Mouse (Mus musculus): ENCODE data around the gene Vwa8. TPM values are rescaled to one million over a fixed set of nuclear protein-coding genes. Genes with fewer than 3 reads are reported as not detected.

The Vwa8 gene
- polyA plus RNA-seq, 1 experiment from 2014 or later = 8.8 TPM

- ATAC-seq = no peak
- Histone ChIP-seq H3K9ac (replicated peaks; ENCODE audit: low read depth) (no peak overlapping the region), H3K4me2 (replicated peaks; ENCODE audit: low read depth, low read length) (peak overlapping the region; percentile 80), H3K9me3 (ENCODE audit: low read length) (no peaks in the 10 kb centered on the region), H3K27ac (ENCODE audit: low read length) (no peak overlapping the region), H3K36me3 (ENCODE audit: insufficient read depth, low read length) (no peaks in the 10 kb centered on the region), H3K27me3 (replicated peaks; ENCODE audit: insufficient read depth, low read length) (no peaks in the 10 kb centered on the region), H3K4me1 (ENCODE audit: insufficient read depth, low read depth, low read length) (no peaks in the 10 kb centered on the region; the same call in 1 of the 2 replicates), H3K4me3 (ENCODE audit: low read depth, low read length) (no peak overlapping the region)
- DNase-seq (ENCODE audit: low spot score) = peak; percentile 9
- WGBS = 37% methylated on average over 5 of the region's 5 CpGs
- TF ChIP-seq CTCF (IDR thresholded peaks at IDR 0.05) (no peak), EP300 (IDR thresholded peaks at IDR 0.05) (no peak)
These were observed 1.2 kb downstream of the Vwa8 start for GRCm38 (mm10) chr14:78849961-78850578.

GRCm38 (mm10) chr14:78850666-78851065, 1.8 kb downstream of the Vwa8 start:
- Histone ChIP-seq H3K4me1 (ENCODE audit: insufficient read depth, low read depth, low read length) (no peaks in the 10 kb centered on the region; the same call in 1 of the 2 replicates), H3K9me3 (ENCODE audit: low read length) (no peaks in the 10 kb centered on the region), H3K36me3 (ENCODE audit: insufficient read depth, low read length) (no peaks in the 10 kb centered on the region), H3K9ac (replicated peaks; ENCODE audit: low read depth) (no peak overlapping the region), H3K27ac (ENCODE audit: low read length) (no peak overlapping the region), H3K27me3 (replicated peaks; ENCODE audit: insufficient read depth, low read length) (no peaks in the 10 kb centered on the region), H3K4me3 (ENCODE audit: low read depth, low read length) (no peak overlapping the region), H3K4me2 (replicated peaks; ENCODE audit: low read depth, low read length) (no peak overlapping the region)
- ATAC-seq = no peak
- DNase-seq (ENCODE audit: low spot score) = peak; percentile 8
- TF ChIP-seq CTCF (IDR thresholded peaks at IDR 0.05) (no peak), EP300 (IDR thresholded peaks at IDR 0.05) (no peak)
- WGBS = 29% methylated on average over 8 of the region's 8 CpGs

DNA sequence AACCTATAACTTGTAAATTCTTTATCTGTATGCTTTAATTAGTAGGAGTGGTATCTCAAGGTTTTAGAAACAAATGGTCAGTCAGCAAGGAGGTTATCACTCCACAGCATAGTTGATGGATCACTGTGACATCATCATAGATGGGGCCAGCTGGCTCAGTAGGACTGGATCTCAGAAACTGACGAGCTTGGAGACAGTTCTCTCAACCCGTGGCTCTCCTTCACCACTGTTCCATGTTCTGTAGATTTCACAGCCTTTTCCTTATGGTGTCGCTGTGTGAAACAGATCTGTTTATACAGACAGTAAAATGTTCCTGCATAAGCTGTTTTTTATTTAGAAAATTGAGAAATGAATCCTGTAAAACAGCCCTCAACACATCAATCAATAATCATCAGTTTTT, 2.5 kb downstream of the Vwa8 start:
- ATAC-seq (no peak), DNase-seq (ENCODE audit: low spot score) (no peak)
- Histone ChIP-seq H3K4me3 (ENCODE audit: low read depth, low read length) (no peak overlapping the region), H3K4me2 (replicated peaks; ENCODE audit: low read depth, low read length) (no peak overlapping the region), H3K9me3 (ENCODE audit: low read length) (no peaks in the 10 kb centered on the region), H3K4me1 (ENCODE audit: insufficient read depth, low read depth, low read length) (no peaks in the 10 kb centered on the region; the same call in 1 of the 2 replicates), H3K9ac (replicated peaks; ENCODE audit: low read depth) (no peak overlapping the region), H3K36me3 (ENCODE audit: insufficient read depth, low read length) (no peaks in the 10 kb centered on the region), H3K27ac (ENCODE audit: low read length) (no peak overlapping the region), H3K27me3 (replicated peaks; ENCODE audit: insufficient read depth, low read length) (no peaks in the 10 kb centered on the region)
- 45% methylated on average over 3 of the region's 3 CpGs for WGBS
- TF ChIP-seq EP300 (IDR thresholded peaks at IDR 0.05) (no peak), CTCF (IDR thresholded peaks at IDR 0.05) (no peak)

DNA sequence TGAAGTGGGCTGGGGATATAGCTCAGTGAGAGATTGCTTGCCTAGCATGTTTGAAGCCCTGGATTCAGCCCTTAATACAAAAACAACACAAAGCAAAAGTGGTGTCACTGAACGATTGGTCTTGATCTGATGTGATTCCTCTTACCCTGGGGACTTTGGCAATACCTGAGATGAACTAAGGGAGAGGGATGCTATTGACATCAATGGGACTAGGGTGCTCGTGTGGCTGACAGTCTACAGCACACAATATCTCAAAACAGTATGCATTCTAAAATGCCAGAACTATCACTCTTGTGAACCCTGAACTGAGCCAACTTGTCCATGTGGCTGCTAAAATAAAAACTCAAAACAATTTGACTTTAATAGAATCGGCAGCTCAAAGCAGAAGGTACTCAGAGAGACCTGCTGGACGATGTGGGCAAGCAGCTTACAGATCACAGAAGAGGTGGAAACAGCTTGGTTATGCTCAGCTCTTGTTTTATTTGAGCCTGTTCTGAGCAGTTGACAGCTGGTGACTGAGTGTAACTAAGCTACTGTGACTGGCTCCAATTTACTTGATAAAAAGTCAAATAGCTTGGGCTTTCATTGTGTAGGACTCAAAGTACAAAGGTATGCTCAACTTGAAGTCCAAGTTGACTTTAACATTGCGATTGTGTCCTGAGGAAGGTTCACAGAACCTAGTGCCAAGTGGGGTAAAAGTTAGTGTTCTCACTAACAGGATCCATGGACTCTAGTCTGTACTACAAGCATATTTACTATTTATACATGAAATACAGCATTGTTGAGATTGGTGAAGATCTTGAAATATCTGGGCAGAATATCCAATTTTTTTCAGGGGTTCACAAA, 3.8 kb downstream of the Vwa8 start:
- no peak overlapping the region for H3K4me3 ChIP-seq (ENCODE audit: low read depth, low read length)
- H3K9me3 ChIP-seq (ENCODE audit: low read length) = no peaks in the 10 kb centered on the region
- H3K4me1 ChIP-seq (ENCODE audit: insufficient read depth, low read depth, low read length) = no peaks in the 10 kb centered on the region; the same call in 1 of the 2 replicates
- no peak overlapping the region for H3K27ac ChIP-seq (ENCODE audit: low read length)
- H3K27me3 ChIP-seq (replicated peaks; ENCODE audit: insufficient read depth, low read length) = no peaks in the 10 kb centered on the region
- ATAC-seq = no peak
- H3K4me2 ChIP-seq (replicated peaks; ENCODE audit: low read depth, low read length) = no peak overlapping the region
- WGBS = 78% methylated on average over 5 of the region's 5 CpGs
- no peaks in the 10 kb centered on the region for H3K36me3 ChIP-seq (ENCODE audit: insufficient read depth, low read length)
- no peak for DNase-seq (ENCODE audit: low spot score)
- H3K9ac ChIP-seq (replicated peaks; ENCODE audit: low read depth) = no peak overlapping the region
- TF ChIP-seq CTCF (IDR thresholded peaks at IDR 0.05) (no peak), EP300 (IDR thresholded peaks at IDR 0.05) (no peak)

- no peaks in the 10 kb centered on the region for H3K36me3 ChIP-seq (ENCODE audit: insufficient read depth, low read length)
- ATAC-seq (no peak), DNase-seq (ENCODE audit: low spot score) (no peak)
- TF ChIP-seq EP300 (IDR thresholded peaks at IDR 0.05) (no peak), CTCF (IDR thresholded peaks at IDR 0.05) (no peak)
- no peaks in the 10 kb centered on the region for H3K4me1 ChIP-seq (ENCODE audit: insufficient read depth, low read depth, low read length)
- H3K27me3 ChIP-seq (replicated peaks; ENCODE audit: insufficient read depth, low read length) = no peaks in the 10 kb centered on the region
- H3K4me2 ChIP-seq (replicated peaks; ENCODE audit: low read depth, low read length) = no peak overlapping the region
- no peak overlapping the region for H3K9ac ChIP-seq (replicated peaks; ENCODE audit: low read depth)
- no peak overlapping the region for H3K27ac ChIP-seq (ENCODE audit: low read length)
- WGBS = 94% methylated on average over 5 of the region's 5 CpGs
- no peak overlapping the region for H3K4me3 ChIP-seq (ENCODE audit: low read depth, low read length)
- no peaks in the 10 kb centered on the region for H3K9me3 ChIP-seq (ENCODE audit: low read length)
These were observed 12.3 kb downstream of the Vwa8 start for GRCm38 (mm10) chr14:78861156-78861555.

DNA sequence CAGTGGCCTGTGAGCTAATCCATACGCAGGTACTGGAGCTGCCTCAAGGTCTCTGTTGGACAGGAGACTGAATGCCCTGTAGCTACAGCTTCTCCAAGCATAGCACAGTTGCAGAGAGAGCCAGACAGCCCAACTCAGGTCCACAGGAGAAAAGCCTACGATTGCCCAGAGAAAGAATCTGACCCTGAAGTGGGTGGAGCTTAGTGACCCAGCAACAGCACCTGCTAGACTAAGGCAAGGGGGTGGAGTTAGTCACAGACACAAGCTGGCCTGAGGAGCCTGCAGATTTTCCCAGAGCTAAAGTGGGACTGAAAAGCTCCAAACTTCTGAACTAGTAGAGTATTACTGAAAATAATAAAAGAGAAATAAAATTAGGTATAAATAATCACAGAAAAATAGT, 21.2 kb downstream of the Vwa8 start:
- Histone ChIP-seq H3K9ac (replicated peaks; ENCODE audit: low read depth) (no peak overlapping the region), H3K4me1 (ENCODE audit: insufficient read depth, low read depth, low read length) (no peaks in the 10 kb centered on the region), H3K4me3 (ENCODE audit: low read depth, low read length) (no peak overlapping the region), H3K27me3 (replicated peaks; ENCODE audit: insufficient read depth, low read length) (no peaks in the 10 kb centered on the region), H3K9me3 (ENCODE audit: low read length) (no peaks in the 10 kb centered on the region), H3K27ac (ENCODE audit: low read length) (no peak overlapping the region), H3K4me2 (replicated peaks; ENCODE audit: low read depth, low read length) (no peak overlapping the region), H3K36me3 (ENCODE audit: insufficient read depth, low read length) (no peaks in the 10 kb centered on the region)
- ATAC-seq = no peak
- DNase-seq (ENCODE audit: low spot score) = no peak
- 53% methylated on average over 2 of the region's 2 CpGs for WGBS
- TF ChIP-seq CTCF (IDR thresholded peaks at IDR 0.05) (no peak), EP300 (IDR thresholded peaks at IDR 0.05) (no peak)
